Mouse (Mus musculus) stomach, postnatal 0 days (tissue): Measurements from ENCODE around the gene Nuf2.

Experiments
- CTCF ChIP-seq: IDR thresholded peaks from 2 replicates; pipeline ENCODE4 v1.5.1; 2016; ENCODE audit warnings: antibody characterized with exemption, low read depth, mild to moderate bottlenecking, moderate library complexity
- EP300 ChIP-seq: optimal IDR thresholded peaks from 2 replicates; pipeline ENCODE3; 2016; ENCODE audit warnings: antibody characterized with exemption

DNA sequence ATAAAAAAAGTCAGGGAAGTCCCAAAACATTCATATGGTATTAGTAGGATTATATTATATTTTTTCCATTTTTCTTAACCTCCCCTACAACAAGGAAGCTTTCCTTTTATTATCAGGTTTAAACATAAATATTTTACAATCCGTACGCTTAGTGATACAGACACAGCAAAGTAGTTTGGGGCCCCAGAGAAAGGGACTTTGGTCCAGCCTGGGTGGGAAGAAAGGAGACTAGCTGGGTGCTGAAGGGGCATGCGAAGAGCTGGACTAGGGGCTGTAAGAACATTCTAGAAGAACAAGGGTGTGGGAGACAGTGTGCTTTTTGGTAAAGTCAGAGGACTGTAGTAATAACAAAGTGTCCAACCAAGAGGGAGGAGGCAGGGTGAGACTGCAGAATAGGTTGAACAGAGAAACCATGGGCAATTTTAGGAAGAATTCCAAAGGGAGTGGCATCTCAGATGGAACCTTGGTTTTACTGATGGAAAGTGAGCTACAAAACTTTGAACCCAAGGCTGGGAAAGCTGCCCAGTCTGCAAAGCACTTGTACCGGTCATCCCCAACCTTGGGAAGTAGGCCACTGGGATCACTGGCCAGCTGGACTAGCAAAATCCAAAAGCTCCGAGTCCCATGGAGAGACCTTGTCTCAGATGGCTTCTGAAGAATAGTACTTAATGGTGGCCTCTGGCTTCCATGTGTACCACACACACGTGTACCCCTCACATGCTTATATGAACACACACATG, 48.5 kb downstream of the Nuf2 start:
- no peak for TF ChIP-seq CTCF
- no peak for TF ChIP-seq EP300
